Mouse (Mus musculus): ENCODE results near the gene Tescl. TPM values are rescaled to one million over a fixed set of nuclear protein-coding genes. Genes with fewer than 3 reads are reported as not detected.

The Tescl gene
- total RNA-seq, 2 experiments from 2014 or later = not detected

DNA sequence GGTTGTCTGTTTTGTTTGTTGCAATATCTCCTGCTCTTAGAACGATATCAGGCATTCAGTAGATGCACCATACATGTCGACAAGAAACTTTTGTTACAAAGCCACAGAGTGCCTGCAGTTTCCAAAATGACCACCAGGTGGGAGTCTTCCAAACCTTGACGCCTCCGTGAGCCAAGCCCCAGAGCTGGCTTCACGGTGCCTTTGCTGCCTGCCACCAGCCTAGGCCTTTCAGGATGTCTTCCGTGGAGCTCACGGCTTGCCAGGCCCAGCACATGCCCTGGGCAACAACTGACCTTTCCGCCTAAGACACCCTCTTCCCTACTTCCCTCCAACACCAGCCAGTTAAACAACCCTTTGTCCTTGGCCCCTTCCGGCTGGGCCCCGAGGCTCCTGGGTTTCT, 31.1 kb upstream of the Tescl start:
- DNase-seq (ENCODE audit: low spot score in 2 of 2) = peak; percentile 93

DNA sequence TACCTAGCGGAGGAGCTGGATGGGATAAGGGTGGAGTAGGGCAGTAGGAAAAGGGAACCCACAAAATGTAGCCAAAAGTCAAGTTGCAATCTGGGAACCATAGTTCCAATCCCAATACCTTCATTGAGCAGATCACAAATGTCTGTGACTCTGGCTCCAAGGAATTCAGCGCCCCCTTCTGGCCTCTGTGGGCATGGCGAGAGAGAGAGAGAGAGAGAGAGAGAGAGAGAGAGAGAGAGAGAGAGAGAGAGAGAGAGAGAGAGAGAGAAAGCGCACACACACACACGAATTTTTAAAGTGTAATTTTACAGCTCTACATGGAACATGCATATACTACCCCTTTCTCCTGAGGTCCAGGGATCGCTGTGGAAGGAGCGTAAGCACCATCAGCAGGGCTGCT, 29.5 kb upstream of the Tescl start:
- DNase-seq (ENCODE audit: low spot score in 2 of 2) = peak; percentile 62 to 63

DNA sequence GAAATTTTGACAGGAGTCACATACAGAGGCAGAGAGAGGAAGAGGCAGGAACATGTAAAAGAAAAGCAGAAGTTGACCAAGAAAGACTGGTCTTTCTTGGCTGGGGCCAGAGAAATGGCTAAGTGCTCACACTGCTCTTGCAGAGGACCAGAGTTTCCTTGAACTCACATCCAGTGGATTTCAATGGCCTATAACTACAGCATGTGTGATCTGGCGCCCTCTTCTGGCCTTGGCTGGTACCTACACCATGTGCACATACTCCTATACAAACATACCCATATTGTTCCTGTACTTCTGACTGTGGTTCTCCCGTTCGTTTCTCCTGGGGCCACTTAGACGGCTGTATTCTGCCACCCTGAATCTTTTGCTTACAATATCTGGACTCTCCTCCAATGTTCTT, 27.3 kb upstream of the Tescl start:
- no peak for DNase-seq (ENCODE audit: low spot score in 2 of 2)

DNA sequence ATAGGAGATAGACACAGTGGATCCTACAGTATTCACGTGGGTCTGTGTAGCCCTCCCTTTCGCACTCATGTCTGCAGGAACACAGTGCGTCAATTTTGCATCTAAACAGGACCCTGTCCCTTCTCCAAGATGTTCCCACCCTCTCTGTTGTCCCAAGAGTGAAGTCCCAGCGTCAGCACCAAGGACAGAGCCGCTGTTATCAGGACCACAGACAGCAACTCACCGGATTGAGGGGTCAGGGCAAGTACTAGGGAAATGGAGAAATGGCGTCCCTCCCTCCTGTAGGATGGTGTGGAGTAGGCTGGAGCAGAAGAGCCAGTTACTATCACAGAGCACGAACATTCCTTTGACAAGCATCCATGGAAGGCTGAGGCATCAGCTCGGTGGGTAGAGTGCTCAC, 25.5 kb upstream of the Tescl start:
- no peak for DNase-seq (ENCODE audit: low spot score in 2 of 2)

DNA sequence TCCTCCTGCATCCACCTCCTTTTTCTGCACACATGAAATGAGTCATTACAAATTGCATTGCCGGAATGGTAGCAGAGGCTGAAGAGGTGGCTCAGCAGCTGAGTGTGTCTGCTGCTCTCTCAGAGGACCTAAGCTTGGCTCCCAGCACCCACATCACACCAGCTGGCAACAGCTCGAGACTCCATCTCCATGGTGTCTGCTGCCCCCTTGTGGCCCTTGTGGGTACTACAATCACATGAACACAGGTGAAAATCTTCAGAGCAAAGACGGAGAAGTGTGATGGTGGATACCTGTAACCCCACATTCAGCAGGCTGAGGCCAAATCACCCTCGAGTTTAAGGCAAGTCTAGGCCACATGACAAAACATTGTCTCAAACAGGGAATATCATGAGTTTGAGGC, 24.2 kb upstream of the Tescl start:
- no peak for DNase-seq (ENCODE audit: low spot score in 2 of 2)

DNA sequence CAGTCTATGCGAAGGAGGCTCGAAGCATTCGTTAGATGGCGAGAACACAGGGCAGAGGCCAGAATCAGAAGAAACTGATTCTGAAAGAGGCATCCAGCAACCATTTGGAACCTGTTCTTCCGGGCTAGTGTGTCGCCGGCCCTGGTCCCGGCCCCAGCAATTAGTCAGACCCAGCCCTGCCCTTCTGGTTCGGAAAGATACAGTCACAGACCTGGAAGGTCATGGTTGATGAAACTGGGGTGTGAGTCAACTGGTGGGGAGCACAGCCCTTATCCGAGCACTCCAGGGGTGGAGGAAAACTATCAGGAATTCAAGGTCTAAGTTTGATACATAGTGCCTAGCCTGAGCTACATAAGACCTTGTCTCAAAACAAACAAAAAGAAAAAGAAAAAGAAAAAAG, 22.3 kb upstream of the Tescl start:
- DNase-seq (ENCODE audit: low spot score in 2 of 2) = no peak

DNA sequence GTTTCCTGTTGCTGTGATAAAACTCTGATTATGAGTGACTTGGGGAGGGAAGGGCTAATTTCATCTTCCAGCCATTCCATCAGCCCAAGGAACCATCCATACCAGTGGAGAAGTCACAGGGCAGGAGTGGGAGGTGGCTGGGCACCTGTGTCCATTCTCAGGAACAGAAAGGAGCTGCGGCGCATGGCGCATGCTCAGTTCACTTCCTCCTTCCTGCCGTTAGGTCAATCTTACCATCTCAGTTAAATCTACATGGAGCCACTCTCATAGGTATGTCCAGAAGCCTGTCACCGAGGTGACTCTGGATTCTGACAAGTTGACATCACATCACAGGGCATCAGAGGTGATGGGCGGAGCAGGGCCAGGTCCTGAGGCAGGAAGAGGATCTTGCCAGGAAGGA, 21.9 kb upstream of the Tescl start:
- DNase-seq (ENCODE audit: low spot score in 2 of 2) = no peak

DNA sequence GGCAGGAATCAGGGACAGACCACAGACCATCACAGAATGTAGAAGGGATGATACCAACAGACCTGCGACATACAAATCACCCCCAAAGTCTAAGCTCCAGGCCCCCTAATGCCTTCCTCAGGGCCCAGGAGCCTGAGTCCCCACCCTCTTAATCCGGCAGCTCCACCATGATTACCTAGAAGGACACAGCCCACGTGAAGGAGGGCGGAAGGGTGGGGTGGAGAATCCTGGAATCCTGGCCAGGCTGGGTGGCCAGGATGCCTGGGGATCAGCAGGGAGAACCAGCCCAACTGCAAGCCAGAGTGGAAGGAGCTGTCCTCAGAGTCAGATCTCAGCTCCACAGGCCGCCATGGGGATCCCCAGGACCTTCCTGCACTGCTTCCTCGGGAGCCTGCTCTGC, 15.2 kb upstream of the Tescl start, which contains the start of gene Lypd5:
Gene Lypd5, plus strand, starts transcription at position 301 of the 400 bp plus-strand sequence.
- DNase-seq (ENCODE audit: low spot score in 2 of 2) = no peak

DNA sequence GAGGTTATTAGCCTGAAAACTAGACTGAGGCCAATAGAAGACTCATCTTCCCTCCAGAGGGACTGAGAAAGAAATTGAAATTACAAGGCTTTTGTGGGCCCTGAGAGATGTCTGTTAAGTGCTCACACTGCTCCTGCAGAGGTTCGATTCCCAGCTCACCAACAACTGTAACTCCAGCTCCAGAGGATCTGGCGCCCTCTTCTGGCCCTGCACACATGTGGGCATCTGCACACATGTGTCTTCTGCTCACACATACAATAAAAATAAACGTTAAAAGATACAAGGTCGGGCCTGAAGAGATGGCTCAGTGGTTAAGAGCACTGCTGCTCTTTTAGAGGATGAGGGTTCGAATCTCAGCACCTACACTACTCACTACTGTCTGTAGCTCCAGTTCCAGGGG, 12.7 kb upstream of the Tescl start:
- DNase-seq (ENCODE audit: low spot score in 2 of 2) = no peak

DNA sequence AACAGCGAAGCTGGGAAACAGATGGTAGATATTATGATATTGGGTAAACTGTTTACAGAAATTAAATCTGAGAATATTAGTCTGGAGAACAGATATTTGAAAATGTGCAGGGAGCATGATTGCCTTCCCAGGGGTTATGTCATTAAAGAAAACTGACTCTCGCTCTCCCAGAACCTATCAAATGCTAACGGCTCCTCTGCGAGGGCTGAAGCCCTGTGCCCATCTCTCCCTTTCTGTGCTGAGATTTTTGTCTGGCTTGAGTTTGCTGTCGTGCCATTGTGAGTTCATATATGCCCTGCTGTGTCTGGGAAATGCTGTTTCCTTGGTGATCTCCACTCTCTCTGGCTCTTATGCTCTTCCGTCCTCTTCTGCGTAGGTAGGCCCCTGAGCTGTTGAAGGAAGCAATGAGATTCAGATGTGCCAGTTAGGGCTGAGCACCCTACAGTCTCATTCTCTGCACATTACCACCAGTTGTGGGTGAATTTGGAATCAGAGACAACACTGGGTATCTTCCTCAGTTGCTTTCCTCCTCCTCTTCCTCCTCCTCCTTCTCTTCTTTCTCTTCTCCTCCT, 10.1 kb upstream of the Tescl start:
- no peak for DNase-seq (ENCODE audit: low spot score in 2 of 2)

DNA sequence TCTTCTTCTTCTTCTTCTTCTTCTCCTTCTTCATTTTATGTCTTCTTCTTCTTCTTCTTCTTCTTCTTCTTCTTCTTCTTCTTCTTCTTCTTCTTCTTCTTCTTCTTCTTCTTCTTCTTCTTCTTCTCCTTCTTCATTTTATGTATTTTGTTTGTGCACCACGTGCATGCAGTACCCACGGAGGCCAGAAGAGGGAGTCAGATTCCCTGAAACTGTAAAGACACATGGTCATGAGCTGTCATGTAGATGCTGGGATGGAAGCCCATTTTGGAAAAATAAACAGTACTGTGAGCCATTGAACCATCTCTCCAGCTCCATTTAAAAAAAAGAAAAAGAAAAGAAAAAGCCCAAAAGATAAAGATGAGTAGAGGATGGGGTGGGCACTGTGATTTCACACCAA, 4.5 kb upstream of the Tescl start:
- DNase-seq (ENCODE audit: low spot score in 2 of 2) = no peak

DNA sequence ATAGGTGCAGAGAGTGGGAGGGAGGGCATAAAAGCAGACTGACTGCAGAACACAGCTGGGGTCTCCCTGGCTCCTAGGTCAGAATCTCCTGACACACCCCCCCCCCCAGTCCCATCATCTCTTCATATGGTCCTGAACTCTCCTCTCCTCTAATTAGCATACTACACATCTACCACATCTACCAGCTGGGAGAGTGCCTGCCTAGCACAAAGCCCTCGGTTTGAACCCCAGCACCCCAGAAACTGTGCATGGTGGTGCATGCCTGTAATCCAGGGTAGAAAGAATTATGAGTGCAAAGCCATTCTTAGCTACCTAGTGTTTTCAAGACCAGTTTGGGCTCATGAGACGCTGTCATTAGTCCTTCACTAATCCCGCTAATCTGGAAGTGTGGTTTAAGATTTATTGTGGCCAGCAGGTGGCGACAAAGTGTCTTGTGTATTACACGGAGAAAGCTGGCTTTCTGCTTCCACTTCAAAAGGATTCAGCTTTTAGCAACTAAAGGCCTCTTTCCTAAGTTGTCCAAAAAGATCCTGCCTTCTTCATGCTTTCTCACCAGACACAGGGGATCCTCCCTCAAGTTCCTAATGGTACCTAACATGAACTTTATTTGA, 2.1 kb upstream of the Tescl start:
- peak; percentile 81 to 82 for DNase-seq (ENCODE audit: low spot score in 2 of 2)

DNA sequence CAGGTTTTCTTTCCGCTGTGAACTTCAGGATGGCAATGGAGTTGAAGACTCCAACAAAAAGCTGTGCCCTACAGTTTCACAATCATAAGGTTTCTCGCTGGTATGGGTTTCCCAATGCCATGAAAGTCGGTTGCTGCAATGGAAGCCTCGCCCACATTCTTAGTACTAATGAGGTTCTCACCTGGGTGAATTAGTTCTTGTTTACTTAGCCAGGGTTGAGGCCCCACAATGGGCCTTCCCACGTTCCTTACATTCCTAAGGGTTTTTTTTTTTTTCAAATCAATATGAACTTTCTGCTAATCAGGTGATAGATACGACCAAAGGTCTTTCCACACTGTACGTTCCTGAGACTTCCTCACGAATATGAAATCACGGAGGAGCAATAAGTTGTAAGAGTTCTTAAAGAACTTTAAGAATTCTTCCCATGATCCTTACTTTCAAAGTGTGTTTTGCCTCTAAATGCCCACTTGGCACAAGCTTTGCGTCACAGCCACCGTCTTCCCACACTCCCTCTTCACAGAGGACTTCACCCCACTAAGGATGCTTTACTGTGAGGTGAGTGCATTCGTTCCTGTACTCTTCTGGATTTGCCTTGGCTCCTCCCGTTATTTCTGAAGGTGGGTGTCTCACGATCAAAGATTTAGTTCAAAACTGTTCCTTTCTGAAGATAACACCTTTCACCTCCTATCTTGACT, 6.3 kb downstream of the Tescl start:
- no peak for DNase-seq (ENCODE audit: low spot score in 2 of 2)

DNA sequence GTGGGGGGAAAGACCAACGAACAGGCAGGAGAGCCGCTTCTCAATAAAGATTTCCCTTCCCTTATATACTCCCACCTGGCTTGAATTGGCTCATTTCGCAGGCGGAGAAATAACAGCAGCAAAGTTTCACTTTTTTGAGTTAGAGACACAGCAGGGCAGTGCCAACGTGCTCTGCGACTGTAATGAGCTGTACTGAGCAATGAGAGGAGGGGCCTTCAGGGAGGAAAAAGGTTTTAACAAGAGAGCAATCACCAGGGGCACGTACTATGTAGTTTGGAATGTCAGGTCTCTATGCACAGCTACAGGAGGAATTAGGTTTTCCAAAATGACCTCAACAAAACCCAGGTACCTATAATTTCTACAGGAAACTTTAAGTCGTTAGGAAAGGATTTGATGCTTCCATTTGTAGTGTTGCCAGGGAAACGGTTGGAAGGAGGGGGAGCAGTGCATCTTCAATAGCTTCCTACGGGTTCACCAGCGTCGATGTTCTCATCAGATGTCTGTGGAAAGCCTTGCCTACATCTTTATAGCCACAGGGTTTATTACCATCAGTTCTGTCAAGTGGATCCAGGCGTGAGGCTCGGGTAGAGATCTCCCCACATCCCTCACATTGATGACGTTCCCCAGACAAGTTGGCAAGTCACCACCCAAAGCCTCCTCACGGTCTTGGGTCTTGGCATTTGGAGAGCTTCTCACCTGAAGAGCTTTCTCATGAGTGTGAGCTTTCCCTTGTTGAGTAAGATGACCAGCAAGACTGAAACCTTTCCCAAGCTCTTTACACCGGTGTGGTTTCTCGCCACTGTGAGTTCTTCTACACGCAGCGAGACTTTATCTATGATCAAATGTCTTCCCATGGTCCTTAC, 7.2 kb downstream of the Tescl start:
- no peak for DNase-seq (ENCODE audit: low spot score in 2 of 2)

DNA sequence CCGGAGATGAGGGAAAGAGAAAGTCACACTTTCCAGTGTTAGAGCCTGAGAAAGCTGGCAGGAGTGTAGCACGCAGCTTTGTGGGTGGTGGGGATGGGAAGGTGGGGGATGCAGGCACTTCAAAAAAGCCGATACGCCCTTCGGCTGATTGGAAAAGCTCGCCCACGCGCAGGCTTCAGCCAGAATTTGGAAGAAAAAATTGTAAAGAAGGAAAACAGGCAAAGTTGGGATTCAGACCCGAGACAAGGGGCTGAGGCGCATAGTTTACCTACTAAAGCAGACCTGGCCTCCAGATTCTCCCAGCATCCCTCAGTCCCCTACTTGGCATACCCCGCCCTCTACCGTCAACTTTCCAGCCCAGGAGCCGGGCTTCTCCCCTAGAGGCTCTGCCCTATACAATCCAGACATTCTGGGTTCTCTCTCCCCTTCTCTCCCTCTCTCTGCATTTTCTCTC, 8.0 kb downstream of the Tescl start:
- DNase-seq (ENCODE audit: low spot score in 2 of 2) = peak; percentile 21 to 43

DNA sequence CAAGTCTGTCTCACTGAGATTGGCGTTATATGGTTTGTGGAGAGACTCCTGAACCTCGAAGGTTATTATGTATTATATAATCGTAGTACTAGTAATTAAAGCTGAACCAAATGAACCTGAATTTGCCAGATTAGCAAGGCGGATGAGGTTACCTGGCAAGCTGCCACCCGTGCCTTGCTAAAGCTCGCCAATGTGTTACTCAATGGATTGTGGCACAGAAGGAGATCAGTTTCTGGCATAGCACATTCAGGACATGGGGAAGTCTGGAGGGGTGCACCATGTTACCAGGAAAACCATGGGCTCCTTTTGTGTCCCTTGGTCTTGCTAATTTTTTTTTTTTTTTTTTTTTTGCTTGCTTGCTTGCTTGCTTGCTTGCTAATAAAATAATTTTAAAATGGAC, 8.5 kb downstream of the Tescl start:
- peak; percentile 44 to 47 for DNase-seq (ENCODE audit: low spot score in 2 of 2)

DNA sequence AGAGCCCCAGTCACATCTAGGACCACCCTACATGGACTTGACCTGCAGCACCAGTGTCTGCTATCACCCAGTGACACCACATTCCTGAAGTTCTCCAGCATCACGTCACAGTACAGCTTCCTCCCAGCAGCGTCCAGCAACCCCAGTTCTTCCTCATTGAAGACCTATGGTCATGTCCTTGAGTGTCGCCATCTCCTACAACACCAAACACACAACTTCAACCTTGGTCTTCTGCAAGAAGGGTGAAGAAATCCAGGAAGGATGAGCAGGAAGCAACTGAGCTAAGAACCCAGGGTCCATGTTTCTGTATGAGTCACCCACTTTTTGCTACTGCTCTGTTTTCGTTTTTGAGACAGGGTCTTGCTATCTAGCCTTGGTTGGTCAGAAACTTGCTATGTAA, 11.1 kb downstream of the Tescl start:
- no peak for DNase-seq (ENCODE audit: low spot score in 2 of 2)

DNA sequence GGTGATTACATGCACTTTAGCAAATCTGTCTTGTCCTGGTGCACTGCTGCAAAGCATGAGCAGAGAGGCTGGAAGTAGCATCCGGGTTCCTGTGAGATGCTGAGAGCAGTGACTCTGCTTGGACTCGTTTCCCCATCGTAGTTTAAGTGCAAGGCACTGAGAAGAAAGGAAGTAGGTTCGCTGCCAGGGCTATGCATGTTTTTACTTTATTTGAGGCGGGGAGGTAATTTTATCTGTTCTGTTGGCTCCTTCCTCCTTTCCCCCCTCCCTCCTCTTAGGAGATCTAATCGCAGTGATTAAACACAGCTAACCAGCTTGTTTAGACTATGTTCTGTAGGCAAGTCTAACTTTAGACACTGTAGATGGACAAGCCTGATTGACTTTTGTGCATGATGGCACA, 14.8 kb downstream of the Tescl start:
- DNase-seq (ENCODE audit: low spot score in 2 of 2) = no peak

DNA sequence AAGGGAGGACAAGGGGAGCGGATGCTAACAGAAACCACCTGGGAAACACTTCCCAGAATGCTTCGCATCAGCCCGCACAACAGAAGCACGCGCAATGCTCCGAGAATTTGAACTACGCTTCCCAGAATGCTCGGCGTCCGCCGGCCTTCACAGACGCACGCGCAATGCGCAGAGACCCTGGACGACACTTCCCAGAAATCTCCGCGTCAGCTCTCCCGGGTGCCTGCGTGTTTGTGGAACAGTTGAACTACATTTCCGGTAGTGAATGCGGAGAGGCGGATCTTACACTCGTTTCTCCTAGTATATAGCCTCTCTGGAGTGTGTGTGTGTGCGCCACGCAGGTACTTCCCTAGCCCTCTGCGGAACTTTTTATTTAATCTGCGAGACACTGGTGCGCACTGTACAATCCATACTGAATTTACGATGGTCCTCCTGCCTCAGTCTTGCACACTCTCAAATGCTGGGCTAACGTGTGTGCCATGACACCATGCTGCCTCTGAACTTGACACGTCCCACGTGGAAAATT, 17.1 kb downstream of the Tescl start, which contains the start of gene Zfp94:
Gene Zfp94, minus strand, starts transcription at position 100 of the 526 bp plus-strand sequence.
- DNase-seq (ENCODE audit: low spot score in 2 of 2) = peak; percentile 92 to 94

DNA sequence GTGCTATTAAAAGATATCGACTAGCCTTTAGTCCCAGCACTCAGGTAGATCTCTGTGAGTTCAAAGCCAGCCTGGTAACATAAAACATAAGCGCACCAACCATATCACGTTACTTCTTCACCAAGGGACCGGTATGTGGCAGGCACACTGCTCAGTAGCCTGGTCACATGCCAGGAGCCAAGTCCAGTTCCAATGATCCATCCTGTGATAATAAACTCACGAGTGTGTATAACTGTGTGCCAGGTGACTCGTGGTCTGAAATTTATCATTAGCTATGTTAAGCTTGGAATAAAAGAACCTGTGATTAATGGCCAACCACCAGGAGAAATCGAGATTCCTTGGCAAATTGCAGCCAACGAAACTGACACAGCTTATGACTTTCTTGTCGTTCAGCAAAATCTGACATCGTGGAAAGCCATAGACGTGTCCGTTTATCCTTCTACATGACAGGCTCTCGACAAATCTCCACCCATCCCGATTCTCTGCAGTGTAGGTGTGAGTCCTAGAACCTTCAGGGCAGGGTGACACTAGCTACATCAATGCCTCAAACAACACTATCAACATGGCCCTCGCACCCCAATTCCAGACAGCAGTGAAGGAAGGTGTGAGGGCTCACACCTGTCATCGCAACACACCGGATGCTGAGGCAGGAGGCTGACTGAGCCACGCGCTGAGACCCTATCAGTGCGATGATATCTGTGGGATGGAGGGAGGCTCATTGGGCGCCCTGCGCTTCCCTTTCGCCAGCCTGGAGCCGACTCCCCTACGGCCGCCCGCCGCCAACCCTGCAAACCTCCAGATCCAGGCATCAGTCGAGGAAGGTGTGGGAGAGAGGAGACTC, 17.8 kb downstream of the Tescl start:
- DNase-seq (ENCODE audit: low spot score in 2 of 2) = no peak

Data from layer of hippocampus, postnatal 10 days (tissue).